Mouse (Mus musculus) thymus, adult 2 months (tissue): ENCODE data around the gene Ssr4.

Experiments
- CTCF ChIP-seq: fragments of 200-500 bp; IDR thresholded peaks from 2 replicates; pipeline ENCODE4 v1.5.1; 2012; ENCODE audit warnings: mild to moderate bottlenecking, control low read depth, low read length, moderate library complexity, borderline replicate concordance; ENCODE audit not compliant: control insufficient read depth, poor library complexity, insufficient read depth; ENCODE audit errors: extremely low read depth
- POLR2A ChIP-seq: fragments of 200-500 bp; IDR thresholded peaks from 2 replicates; pipeline ENCODE4 v1.6.1; 2012; ENCODE audit warnings: mild to moderate bottlenecking, low read length, control low read depth, moderate library complexity; ENCODE audit not compliant: control insufficient read depth, poor library complexity, insufficient read depth; ENCODE audit errors: extremely low read depth

- no peak for TF ChIP-seq CTCF
- TF ChIP-seq POLR2A, result no peak
Observed at GRCm38 (mm10) chrX:73815072-73815471, 28.2 kb downstream of the Ssr4 start.
